Mouse (Mus musculus) skeletal muscle tissue, adult 2 months (tissue): ENCODE data around the gene AU040320.

Source experiments
- DNase-seq: peaks from one replicate; pipeline ENCODE4 v3.0.0-alpha.2; 2012; ENCODE audit warnings: low read depth, low spot score

The AU040320 gene

GRCm38 (mm10) chr4:126750046-126750683, 3.2 kb upstream of the AU040320 start:
- DNase-seq: peak; percentile 52

- no peak for DNase-seq
Observed at GRCm38 (mm10) chr4:126750863-126751555, 2.3 kb upstream of the AU040320 start.

GRCm38 (mm10) chr4:126751556-126752023, 1.8 kb upstream of the AU040320 start:
- no peak for DNase-seq

GRCm38 (mm10) chr4:126752024-126752607, 1.2 kb upstream of the AU040320 start:
- DNase-seq: no peak

GRCm38 (mm10) chr4:126752608-126753141, 669 bp upstream of the AU040320 start:
- DNase-seq: no peak

- no peak for DNase-seq
Observed at GRCm38 (mm10) chr4:126754231-126754611, 877 bp downstream of the AU040320 start.

- DNase-seq: no peak
Observed at GRCm38 (mm10) chr4:126754736-126755374, 1.5 kb downstream of the AU040320 start.

GRCm38 (mm10) chr4:126756766-126757165, 3.4 kb downstream of the AU040320 start:
- DNase-seq: no peak

GRCm38 (mm10) chr4:126758299-126758698, 5.0 kb downstream of the AU040320 start:
- no peak for DNase-seq

- DNase-seq: no peak
Observed at GRCm38 (mm10) chr4:126759435-126759834, 6.1 kb downstream of the AU040320 start.

- DNase-seq: no peak
Observed at GRCm38 (mm10) chr4:126762586-126763359, 9.4 kb downstream of the AU040320 start.

- DNase-seq: no peak
Observed at GRCm38 (mm10) chr4:126763483-126763882, 10.1 kb downstream of the AU040320 start.

- DNase-seq: no peak
Observed at GRCm38 (mm10) chr4:126769800-126770563, 16.6 kb downstream of the AU040320 start.

- DNase-seq: no peak
Observed at GRCm38 (mm10) chr4:126770831-126771230, 17.5 kb downstream of the AU040320 start.

- no peak for DNase-seq
Observed at GRCm38 (mm10) chr4:126773871-126774270, 20.5 kb downstream of the AU040320 start.

GRCm38 (mm10) chr4:126775182-126775581, 21.8 kb downstream of the AU040320 start:
- no peak for DNase-seq

GRCm38 (mm10) chr4:126779148-126779581, 25.8 kb downstream of the AU040320 start:
- DNase-seq: no peak

- DNase-seq: no peak
Observed at GRCm38 (mm10) chr4:126779826-126780775, 26.8 kb downstream of the AU040320 start.

- DNase-seq: no peak
Observed at GRCm38 (mm10) chr4:126781871-126782270, 28.5 kb downstream of the AU040320 start.
